Mouse (Mus musculus): ENCODE results near the gene Nav2. TPM values are rescaled to one million over a fixed set of nuclear protein-coding genes. Genes with fewer than 3 reads are reported as not detected.
A peak's percentile ranks its signal among the peaks of the same experiment; 100 is the strongest.

The Nav2 gene
- polyA plus RNA-seq, 1 experiment from 2014 or later, result 6.0 TPM

DNA sequence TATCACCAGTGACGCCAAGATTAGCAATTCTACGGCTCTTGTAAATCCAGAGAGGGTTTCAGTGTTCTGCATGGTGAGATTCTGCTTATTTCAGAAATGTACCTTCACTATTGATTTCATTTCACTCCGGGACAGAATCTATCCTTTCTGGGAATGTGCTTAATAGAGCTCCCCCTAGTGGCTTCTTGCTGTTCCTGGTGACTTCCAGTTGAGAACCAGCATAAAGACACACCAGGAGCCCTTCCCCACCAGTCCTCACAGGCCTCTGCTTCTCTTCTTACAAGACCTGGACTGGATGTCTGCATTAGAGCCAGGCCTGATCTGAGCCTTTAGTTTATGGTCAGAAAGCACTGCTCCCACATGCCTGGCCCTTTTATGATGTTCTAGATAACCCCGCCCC, 32.0 kb upstream of the Nav2 start:
- H3K4me2 ChIP-seq (replicated peaks; ENCODE audit: low read depth), result no peak overlapping the region
- TF ChIP-seq EP300 (optimal IDR thresholded peaks at IDR 0.05) (no peak), CTCF (IDR thresholded peaks at IDR 0.05; ENCODE audit: low read depth) (peak; percentile 84)
- 68% methylated on average over 4 of the region's 4 CpGs for WGBS
- no peak overlapping the region for H3K9ac ChIP-seq (ENCODE audit: low read length)
- ATAC-seq (ENCODE audit: low FRiP score, low TSS enrichment) (no peak), DNase-seq (ENCODE audit: low spot score) (peak; percentile 48)
- no peaks in the 10 kb centered on the region for H3K4me1 ChIP-seq (replicated peaks; ENCODE audit: control insufficient read depth, insufficient read depth)
- H3K9me3 ChIP-seq (ENCODE audit: control insufficient read depth, low read length), result no peaks in the 10 kb centered on the region
- H3K4me3 ChIP-seq (ENCODE audit: low read depth, low read length), result no peak overlapping the region
- no peak overlapping the region for H3K27ac ChIP-seq (replicated peaks)
- H3K36me3 ChIP-seq (ENCODE audit: control insufficient read depth, insufficient read depth, low read length), result peaks cover 12% of the 10 kb centered on the region
- H3K27me3 ChIP-seq (ENCODE audit: control insufficient read depth, insufficient read depth, low read length), result no peaks in the 10 kb centered on the region

DNA sequence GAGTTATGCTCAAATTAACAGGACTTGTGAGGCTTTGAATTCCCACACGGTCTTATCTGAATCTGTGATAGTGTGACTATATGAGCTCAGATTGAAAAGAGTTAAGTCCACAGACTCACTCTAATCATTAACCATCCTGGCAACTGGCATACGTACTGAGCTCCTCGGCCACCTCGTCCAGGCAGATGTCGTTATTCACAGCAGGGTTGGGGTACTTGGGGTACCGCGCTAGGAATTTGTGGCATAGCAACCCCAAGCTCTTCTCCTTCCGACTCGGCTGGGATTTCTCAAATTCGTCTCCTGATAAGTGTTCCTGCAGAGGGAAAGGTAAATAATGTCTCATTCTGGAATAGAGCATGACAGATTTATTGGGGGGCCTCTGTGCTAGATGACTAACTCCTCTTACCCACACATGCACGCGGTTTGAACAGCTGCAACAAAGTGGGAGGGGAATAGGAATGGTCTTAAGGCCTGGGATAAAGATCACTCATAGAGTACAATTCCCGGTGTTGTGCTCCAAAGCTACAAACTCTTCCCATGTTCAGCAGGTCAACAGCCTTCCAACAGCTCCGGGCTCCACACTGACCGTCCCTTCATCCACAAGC, 30.6 kb upstream of the Nav2 start:
- Histone ChIP-seq H3K27me3 (ENCODE audit: control insufficient read depth, insufficient read depth, low read length) (no peaks in the 10 kb centered on the region), H3K4me2 (replicated peaks; ENCODE audit: low read depth) (peak overlapping the region; percentile 12; the same call in 1 of the 2 replicates), H3K9me3 (ENCODE audit: control insufficient read depth, low read length) (no peaks in the 10 kb centered on the region), H3K4me1 (replicated peaks; ENCODE audit: control insufficient read depth, insufficient read depth) (no peaks in the 10 kb centered on the region), H3K36me3 (ENCODE audit: control insufficient read depth, insufficient read depth, low read length) (peaks cover 12% of the 10 kb centered on the region; the same call in 1 of the 2 replicates), H3K27ac (replicated peaks) (peak overlapping the region; percentile 58; the same call in 1 of the 2 replicates), H3K9ac (ENCODE audit: low read length) (0 out of 2 replicates have a peak overlapping the region, but pooled peaks have one; percentile 4), H3K4me3 (ENCODE audit: low read depth, low read length) (no peak overlapping the region)
- WGBS, result 28% methylated on average over 15 of the region's 15 CpGs
- no peak for ATAC-seq (ENCODE audit: low FRiP score, low TSS enrichment)
- TF ChIP-seq EP300 (optimal IDR thresholded peaks at IDR 0.05) (no peak), CTCF (IDR thresholded peaks at IDR 0.05; ENCODE audit: low read depth) (no peak)
- peak; percentile 26 for DNase-seq (ENCODE audit: low spot score)

DNA sequence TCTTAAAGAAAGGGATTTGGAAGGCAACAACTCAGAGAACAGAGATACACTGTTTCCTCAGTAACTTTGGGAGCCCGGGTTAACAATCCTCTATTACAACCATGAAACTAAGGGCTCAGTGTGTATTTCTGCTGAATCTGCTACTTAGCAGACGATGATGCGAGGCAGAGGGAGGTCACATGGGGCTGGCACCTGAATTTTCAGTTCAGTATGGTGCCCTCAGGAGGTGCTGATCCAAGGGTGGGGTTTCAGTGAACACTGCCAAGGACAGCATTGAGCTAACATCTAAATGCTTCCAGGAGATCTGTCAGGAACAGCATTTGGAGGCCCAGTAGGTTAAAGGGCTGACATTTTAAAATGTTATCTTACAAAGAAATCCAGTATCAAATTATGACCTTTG, 28.9 kb upstream of the Nav2 start:
- no peak for DNase-seq (ENCODE audit: low spot score)
- Histone ChIP-seq H3K4me1 (replicated peaks; ENCODE audit: control insufficient read depth, insufficient read depth) (no peaks in the 10 kb centered on the region), H3K36me3 (ENCODE audit: control insufficient read depth, insufficient read depth, low read length) (peaks cover 7% of the 10 kb centered on the region; the same call in 1 of the 2 replicates), H3K4me3 (ENCODE audit: low read depth, low read length) (0 out of 2 replicates have a peak overlapping the region, but pooled peaks have one; percentile 4), H3K4me2 (replicated peaks; ENCODE audit: low read depth) (peak overlapping the region; percentile 28), H3K9me3 (ENCODE audit: control insufficient read depth, low read length) (no peaks in the 10 kb centered on the region), H3K27ac (replicated peaks) (no peak overlapping the region), H3K27me3 (ENCODE audit: control insufficient read depth, insufficient read depth, low read length) (no peaks in the 10 kb centered on the region), H3K9ac (ENCODE audit: low read length) (no peak overlapping the region)
- ATAC-seq (ENCODE audit: low FRiP score, low TSS enrichment), result no peak
- WGBS, result 44% methylated on average over 3 of the region's 3 CpGs
- TF ChIP-seq EP300 (optimal IDR thresholded peaks at IDR 0.05) (no peak), CTCF (IDR thresholded peaks at IDR 0.05; ENCODE audit: low read depth) (no peak)

DNA sequence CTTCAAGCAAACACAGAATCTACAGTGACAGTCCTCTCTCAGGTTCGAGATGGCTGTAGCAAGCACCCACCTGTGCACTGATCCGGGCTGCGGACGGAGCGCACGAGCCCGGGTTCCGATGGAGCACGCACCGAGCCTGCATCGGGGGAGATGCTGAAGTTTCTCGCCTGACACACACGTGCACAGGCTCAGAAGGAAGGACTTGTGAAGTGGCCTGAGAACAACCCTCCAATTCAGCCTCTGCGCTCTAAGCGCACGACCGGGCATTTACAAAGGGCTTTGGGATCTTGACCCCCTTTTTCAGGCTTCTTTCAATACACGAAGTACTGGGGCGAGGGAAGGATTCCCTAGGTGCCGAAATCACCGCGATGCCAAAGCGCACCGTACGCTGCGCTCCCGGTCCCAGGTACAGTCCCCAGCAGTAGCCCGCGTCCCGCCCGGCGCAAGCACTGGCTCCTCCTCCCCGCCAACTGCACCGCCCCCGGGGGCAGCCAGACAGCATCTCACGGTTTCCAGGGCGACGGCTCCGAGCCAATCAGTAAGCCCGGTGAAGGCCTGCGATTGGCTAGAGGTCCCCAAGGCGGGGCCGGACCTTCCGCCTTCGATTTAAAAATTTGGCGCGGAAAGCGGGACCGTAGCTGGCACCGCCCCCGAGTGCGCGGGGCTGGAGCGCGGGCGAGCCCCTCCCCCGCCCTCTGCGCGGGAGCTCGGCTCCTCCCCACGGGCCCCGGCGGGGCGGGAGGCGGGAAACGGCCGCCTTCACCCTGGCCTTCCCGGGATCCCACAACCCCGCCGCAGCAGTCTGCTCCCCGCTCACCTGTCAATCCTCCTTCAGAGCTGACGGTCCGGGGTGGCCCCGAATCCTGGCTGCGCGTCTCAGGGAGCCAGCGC, 27.7 kb upstream of the Nav2 start:
- 1% methylated on average over 56 of the region's 77 CpGs for WGBS
- TF ChIP-seq EP300 (optimal IDR thresholded peaks at IDR 0.05), result no peak
- TF ChIP-seq CTCF (IDR thresholded peaks at IDR 0.05; ENCODE audit: low read depth), result no peak
- ATAC-seq (ENCODE audit: low FRiP score, low TSS enrichment), result peak; percentile 98

DNA sequence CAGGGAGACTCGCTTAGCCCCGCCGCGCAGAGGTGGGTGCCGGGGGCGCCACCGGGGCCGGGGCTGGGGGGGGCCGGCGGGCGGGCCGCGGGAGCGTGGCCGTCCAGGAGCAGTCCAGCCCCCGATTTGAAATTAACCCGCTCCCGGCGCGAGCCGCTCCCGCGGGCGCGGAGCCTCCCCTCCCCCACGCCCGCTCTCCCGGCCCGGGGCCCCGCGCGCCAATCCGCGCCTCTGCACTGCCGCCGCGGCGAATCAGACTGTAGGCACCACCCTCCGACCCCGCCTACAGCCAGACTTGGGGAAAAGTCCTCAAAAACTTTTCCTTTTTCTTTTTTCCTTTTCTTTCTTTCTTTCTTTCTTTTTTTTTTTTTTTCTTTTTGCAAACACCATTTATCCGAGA, 27.0 kb upstream of the Nav2 start, which contains the start of gene E2f8:
TSS of gene E2f8 (minus strand) at position 111 of the 400 bp plus-strand sequence.
- peak; percentile 78 for ATAC-seq (ENCODE audit: low FRiP score, low TSS enrichment)
- TF ChIP-seq CTCF (IDR thresholded peaks at IDR 0.05; ENCODE audit: low read depth) (no peak), EP300 (optimal IDR thresholded peaks at IDR 0.05) (no peak)

More for the DNA sequence above, 27.7 kb upstream of the Nav2 start:
- H3K4me3 ChIP-seq (ENCODE audit: low read depth, low read length), result peak overlapping the region; percentile 82
- no peaks in the 10 kb centered on the region for H3K4me1 ChIP-seq (replicated peaks; ENCODE audit: control insufficient read depth, insufficient read depth)
- no peaks in the 10 kb centered on the region for H3K9me3 ChIP-seq (ENCODE audit: control insufficient read depth, low read length)
- H3K27me3 ChIP-seq (ENCODE audit: control insufficient read depth, insufficient read depth, low read length), result no peaks in the 10 kb centered on the region
- DNase-seq (ENCODE audit: low spot score), result peak; percentile 99
- H3K36me3 ChIP-seq (ENCODE audit: control insufficient read depth, insufficient read depth, low read length), result 0 out of 2 replicates have a peak, but pooled peaks cover 2% of the 10 kb centered on the region
- peak overlapping the region; percentile 74 for H3K27ac ChIP-seq (replicated peaks)
- H3K9ac ChIP-seq (ENCODE audit: low read length), result peak overlapping the region; percentile 66
- H3K4me2 ChIP-seq (replicated peaks; ENCODE audit: low read depth), result peak overlapping the region; percentile 97

More for the DNA sequence above, 27.0 kb upstream of the Nav2 start, which contains the start of gene E2f8:
- Histone ChIP-seq H3K27ac (replicated peaks) (peak within 1 kb of the TSS; percentile 74), H3K9me3 (ENCODE audit: control insufficient read depth, low read length) (no peaks in the 10 kb centered on the region), H3K4me1 (replicated peaks; ENCODE audit: control insufficient read depth, insufficient read depth) (no peaks in the 10 kb centered on the region), H3K4me3 (ENCODE audit: low read depth, low read length) (peak within 1 kb of the TSS; percentile 82), H3K27me3 (ENCODE audit: control insufficient read depth, insufficient read depth, low read length) (no peaks in the 10 kb centered on the region), H3K9ac (ENCODE audit: low read length) (peak within 1 kb of the TSS; percentile 66), H3K4me2 (replicated peaks; ENCODE audit: low read depth) (peak within 1 kb of the TSS; percentile 97), H3K36me3 (ENCODE audit: control insufficient read depth, insufficient read depth, low read length) (no peaks in the 10 kb centered on the region)
- WGBS, result 0% methylated on average over 32 of the region's 41 CpGs
- DNase-seq (ENCODE audit: low spot score), result peak; percentile 86
